Mouse (Mus musculus): ENCODE measurements around the gene Atg16l1. TPM values are rescaled to one million over a fixed set of nuclear protein-coding genes. Genes with fewer than 3 reads are reported as not detected.

Atg16l1 gene
- total RNA-seq, 2 experiments from 2014 or later = 56.6 to 77.5 TPM

DNA sequence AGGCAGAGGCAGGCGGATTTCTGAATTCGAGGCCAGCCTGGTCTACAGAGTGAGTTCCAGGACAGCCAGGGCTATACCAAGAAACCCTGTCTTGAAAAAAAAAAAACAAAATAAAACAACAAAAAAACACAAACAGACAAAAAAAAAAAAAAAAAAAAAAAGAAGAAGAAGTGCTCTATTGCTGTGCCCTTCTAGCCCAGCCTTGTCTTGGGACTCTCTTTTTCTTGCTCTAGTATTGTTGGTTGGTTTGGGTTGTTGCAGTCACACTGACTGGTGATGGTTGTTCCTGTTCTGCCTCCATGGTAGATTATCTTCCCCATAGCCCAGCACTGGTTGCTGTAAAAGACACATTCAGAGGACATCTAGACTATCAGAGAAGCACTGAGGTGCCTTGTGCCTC lies 13.6 kb downstream of the Atg16l1 start:
- intact Hi-C loops (cut with DNase I) = loop anchor here (5.0 kb wide), 1 partner anchor 153 kb away; no protein-coding TSS in a partner anchor
- DNase-seq (ENCODE audit: low spot score in 2 of 2) = no peak

DNA sequence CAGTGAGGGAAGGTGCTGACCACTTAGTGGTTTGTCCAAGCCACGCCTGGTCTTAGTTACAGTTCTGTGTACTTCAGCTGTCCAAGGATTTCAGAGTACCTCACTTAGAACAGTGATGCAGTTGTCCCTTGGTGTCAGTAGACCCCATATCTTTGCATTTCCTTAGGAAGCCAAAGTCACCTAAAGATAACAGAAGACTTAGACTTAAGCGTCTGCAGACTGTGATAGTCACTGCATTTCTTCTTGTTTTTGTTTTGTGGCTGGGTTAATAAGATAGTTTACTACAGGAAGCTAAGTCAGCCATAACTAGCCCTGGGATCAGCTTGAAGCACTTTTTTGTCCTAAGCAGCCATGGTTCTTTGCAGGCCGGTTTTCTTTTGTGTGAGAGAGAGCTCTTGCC lies 14.8 kb downstream of the Atg16l1 start:
- intact Hi-C loops (cut with DNase I) = no loop called here
- no peak for DNase-seq (ENCODE audit: low spot score in 2 of 2)

DNA sequence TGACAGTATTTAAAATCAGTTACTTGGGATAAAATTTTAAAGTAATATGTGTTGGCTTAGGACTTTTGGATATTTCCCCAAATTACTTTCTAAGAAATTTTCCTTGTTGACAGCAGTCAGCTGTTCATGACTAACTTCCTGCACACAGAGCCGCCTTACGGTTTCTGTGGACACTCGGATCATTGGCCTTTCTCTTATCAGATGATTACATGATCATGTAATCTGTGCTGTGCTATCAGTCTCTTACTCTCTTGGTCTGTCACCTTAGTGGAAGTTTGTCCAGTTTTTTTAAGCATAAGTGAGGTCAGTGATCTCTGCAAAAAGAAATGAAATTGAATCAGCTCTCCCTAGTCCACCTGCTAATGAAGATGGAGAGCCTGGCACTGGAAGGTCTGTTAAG lies 16.1 kb downstream of the Atg16l1 start:
- no peak for DNase-seq (ENCODE audit: low spot score in 2 of 2)
- intact Hi-C loops (cut with DNase I) = no loop called here

- DNase-seq (ENCODE audit: low spot score in 2 of 2) = no peak
- intact Hi-C loops (cut with DNase I) = no loop called here
Measured at GRCm38 (mm10) chr1:87773336-87773735, 17.7 kb downstream of the Atg16l1 start.

DNA sequence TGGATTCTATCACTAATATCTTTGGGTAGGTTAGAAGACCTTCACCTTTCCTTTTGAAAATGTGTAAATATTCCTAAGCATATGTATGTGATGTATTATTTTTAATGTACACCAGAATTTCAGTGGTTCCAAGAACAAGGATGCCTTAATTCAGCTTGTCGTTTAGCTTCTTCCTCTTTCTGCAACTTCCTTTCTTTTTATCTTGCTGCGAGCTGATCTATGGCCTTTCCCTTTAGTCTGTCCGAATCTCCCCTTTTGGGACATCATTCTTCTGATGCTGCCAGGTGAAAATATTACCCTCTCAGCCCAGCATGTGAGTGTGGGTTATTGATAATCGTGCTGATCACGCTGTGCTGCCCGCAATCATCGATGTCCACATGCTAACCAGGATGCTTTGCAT lies 19.2 kb downstream of the Atg16l1 start:
- intact Hi-C loops (cut with DNase I) = no loop called here
- DNase-seq (ENCODE audit: low spot score in 2 of 2) = no peak

DNA sequence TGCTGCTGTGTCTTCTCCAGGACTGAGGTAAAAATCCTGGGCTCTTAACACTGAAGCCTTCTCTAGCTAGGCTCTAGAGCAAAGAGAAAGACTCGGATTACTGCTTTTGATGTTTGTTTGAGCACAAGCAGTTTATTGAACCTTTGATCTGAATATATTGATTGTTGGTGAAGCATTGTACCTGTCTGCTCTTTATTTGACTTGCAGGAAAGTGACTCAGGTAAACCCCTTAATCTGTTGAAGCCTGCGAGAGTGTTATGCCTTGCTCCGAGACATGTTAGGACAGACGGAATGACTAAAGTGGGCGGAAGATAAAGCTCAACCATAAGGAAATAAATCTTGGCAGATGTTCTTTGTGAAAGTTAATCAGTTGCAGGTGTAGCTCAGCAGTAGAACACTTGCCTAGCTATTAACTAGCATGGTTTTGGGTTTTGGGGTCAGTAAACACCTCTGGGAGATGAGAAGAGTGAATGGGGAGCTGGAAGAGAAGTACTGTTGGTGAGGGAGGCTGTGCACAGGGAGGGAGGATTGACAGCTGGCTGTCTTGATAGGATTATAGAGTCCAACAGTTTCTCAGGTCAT lies 23.6 kb downstream of the Atg16l1 start:
- DNase-seq (ENCODE audit: low spot score in 2 of 2) = no peak
- intact Hi-C loops (cut with DNase I) = no loop called here

DNA sequence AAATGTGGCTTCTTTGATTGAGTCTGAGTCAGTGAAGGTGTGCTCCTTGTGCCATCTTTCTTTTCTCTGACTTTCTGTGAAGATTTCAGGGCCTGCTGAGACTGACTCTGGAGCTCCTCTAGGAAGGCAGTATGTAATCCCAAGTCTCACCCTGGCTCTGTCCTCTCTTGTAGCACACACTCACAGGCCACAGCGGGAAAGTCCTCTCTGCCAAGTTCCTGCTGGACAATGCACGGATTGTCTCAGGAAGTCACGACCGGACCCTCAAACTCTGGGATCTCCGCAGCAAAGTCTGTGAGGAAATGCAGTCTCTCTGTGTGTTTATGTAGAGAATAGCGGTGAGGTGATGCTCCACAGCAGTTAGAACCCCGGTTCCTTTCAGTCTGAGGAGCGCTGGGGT lies 30.0 kb downstream of the Atg16l1 start:
- intact Hi-C loops (cut with DNase I) = loop anchor here (5.0 kb wide), 1 partner anchor 67 kb away; the partner anchor contains the start of gene Dgkd
- no peak for DNase-seq (ENCODE audit: low spot score in 2 of 2)

DNA sequence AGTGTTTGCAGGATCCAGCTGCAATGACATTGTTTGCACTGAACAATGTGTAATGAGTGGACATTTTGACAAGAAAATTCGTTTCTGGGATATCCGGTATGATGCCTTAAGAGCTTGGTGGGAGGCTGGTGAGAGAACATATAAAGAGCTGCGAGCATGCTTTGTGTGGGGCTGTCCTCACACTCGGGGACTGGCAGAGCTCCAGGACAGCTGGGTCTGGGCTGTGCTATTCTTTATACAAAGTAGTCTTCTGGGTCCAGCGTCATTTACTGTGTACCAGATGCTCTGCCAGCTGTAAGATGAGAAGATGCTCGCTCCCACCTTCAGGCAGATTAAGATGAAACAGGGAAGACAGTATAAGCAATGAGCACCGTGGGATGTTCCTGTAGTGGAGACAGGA lies 30.6 kb downstream of the Atg16l1 start:
- peak; percentile 56 to 72 for DNase-seq (ENCODE audit: low spot score in 2 of 2)
- intact Hi-C loops (cut with DNase I) = loop anchor here (5.0 kb wide), 1 partner anchor 66 kb away; the partner anchor contains the start of gene Dgkd

DNA sequence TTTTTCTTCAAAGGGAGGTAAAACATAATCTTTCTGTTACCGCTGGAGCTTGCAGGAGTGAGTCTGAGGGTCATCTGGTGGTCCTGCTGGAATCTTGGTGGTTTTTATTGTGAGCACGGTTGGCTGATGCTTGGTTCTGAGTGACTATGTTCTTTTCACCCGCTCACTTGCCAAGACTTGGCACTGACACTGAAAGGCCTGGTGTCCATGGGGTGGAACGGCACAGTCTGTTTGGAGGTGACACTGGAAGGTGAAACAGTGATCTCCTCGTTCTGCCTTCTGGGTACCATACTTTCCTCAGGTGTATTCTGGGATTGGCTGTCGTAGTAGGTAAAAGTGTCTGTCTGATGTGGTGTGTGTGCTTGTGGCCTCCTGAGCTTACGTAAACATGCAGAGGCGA lies 34.0 kb downstream of the Atg16l1 start:
- DNase-seq (ENCODE audit: low spot score in 2 of 2) = no peak
- intact Hi-C loops (cut with DNase I) = loop anchor here (5.0 kb wide), 2 partner anchors 63 to 133 kb away; partner anchors contain the start of gene Dgkd

GRCm38 (mm10) chr1:87792438-87793137 lies 36.9 kb downstream of the Atg16l1 start:
- intact Hi-C loops (cut with DNase I) = loop anchor here (5.0 kb wide), 1 partner anchor 130 kb away; no protein-coding TSS in a partner anchor
- DNase-seq (ENCODE audit: low spot score in 2 of 2) = no peak

GRCm38 (mm10) chr1:87793138-87793449 lies 37.4 kb downstream of the Atg16l1 start:
- intact Hi-C loops (cut with DNase I) = loop anchor here (5.0 kb wide), 1 partner anchor 129 kb away; no protein-coding TSS in a partner anchor

GRCm38 (mm10) chr1:87797702-87798101 lies 42.0 kb downstream of the Atg16l1 start:
- intact Hi-C loops (cut with DNase I) = no loop called here
- no peak for DNase-seq (ENCODE audit: low spot score in 2 of 2)

More at GRCm38 (mm10) chr1:87793138-87793449, 37.4 kb downstream of the Atg16l1 start:
- no peak for DNase-seq (ENCODE audit: low spot score in 2 of 2)

DNA sequence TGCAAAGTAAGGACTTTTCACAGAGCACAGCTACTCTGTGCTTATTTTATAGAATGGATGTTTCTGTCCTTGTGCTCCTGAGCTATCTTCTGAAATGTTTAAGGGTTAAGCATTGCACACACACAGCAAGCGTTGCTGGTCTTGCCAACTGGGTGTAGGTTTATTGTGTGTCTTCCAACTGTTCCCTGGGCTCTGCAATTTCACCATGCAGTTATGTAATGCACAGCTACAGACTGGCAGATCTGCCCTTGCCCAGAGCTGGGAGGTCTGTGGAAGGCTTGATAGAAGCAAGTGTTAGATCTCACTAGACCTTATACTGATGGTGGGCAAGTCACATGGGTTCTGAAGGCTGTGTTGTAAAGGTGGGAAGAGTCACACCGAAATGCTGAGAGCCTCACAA lies 42.6 kb downstream of the Atg16l1 start:
- DNase-seq (ENCODE audit: low spot score in 2 of 2) = peak in 1 of 2 experiments; percentile 42
- intact Hi-C loops (cut with DNase I) = no loop called here

DNA sequence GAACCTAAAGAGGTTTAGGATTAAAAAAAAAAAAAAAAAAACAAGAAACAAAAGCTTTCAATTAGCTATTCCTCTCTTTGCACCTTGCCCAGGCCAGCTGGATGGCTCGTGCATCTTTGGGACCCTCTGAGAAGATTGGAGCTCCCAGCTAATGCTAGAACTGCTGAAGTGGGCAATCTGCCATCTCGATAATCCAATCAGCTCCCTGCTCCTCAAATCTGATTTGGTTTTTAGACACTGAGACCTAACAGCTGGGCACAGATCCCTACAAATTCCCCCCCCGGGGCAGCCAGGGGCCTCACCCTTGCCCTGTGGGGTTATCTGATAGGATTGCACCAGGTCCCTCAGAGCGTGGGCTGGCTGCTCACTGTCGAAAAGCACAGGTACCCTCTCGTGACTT lies 47.9 kb downstream of the Atg16l1 start, which contains the start of gene Sag:
Gene Sag (plus strand): TSS at position 105 of the 400 bp plus-strand sequence.
- DNase-seq (ENCODE audit: low spot score in 2 of 2) = no peak
- intact Hi-C loops (cut with DNase I) = no loop called here

GRCm38 (mm10) chr1:87807751-87808150 lies 52.1 kb downstream of the Atg16l1 start:
- intact Hi-C loops (cut with DNase I) = no loop called here

GRCm38 (mm10) chr1:87811391-87811790 lies 55.7 kb downstream of the Atg16l1 start:
- no peak for DNase-seq (ENCODE audit: low spot score in 2 of 2)
- intact Hi-C loops (cut with DNase I) = no loop called here

More at GRCm38 (mm10) chr1:87807751-87808150, 52.1 kb downstream of the Atg16l1 start:
- DNase-seq (ENCODE audit: low spot score in 2 of 2) = no peak

DNA sequence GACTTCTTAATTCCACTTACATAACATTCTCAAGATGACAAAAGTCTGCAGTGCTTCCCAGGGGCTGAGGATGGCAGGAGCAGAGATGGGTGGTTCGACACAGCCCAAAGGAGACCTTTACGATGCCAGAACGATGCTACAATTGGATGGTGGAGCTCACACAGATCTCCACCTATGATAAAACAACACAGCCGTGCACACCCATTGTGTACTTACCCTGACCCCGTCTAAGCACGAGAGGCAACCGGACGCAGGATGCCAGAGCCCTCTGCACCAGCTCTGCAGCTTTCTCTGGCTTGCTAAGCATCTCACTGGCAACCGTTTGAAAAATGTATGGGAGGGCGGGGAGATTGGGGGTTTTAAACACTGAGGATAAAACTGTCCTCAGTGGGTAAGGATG lies 56.4 kb downstream of the Atg16l1 start:
- DNase-seq (ENCODE audit: low spot score in 2 of 2) = no peak
- intact Hi-C loops (cut with DNase I) = loop anchor here (2.0 kb wide), 1 partner anchor 37 kb away; no protein-coding TSS in a partner anchor

GRCm38 (mm10) chr1:87813155-87813554 lies 57.5 kb downstream of the Atg16l1 start:
- DNase-seq (ENCODE audit: low spot score in 2 of 2) = peak; percentile 43 to 55
- intact Hi-C loops (cut with DNase I) = loop anchor here (2.0 kb wide), 1 partner anchor 36 kb away; no protein-coding TSS in a partner anchor

GRCm38 (mm10) chr1:87813681-87814080 lies 58.0 kb downstream of the Atg16l1 start:
- no peak for DNase-seq (ENCODE audit: low spot score in 2 of 2)
- intact Hi-C loops (cut with DNase I) = loop anchor here (2.0 kb wide), 1 partner anchor 35 kb away; no protein-coding TSS in a partner anchor

- DNase-seq (ENCODE audit: low spot score in 2 of 2) = no peak
- intact Hi-C loops (cut with DNase I) = no loop called here
Measured at GRCm38 (mm10) chr1:87824420-87824995, 68.8 kb downstream of the Atg16l1 start.
